Mouse (Mus musculus) left cerebral cortex, postnatal 36 days (tissue): ENCODE results near the gene Gprc5d. TPM values are rescaled to one million over a fixed set of nuclear protein-coding genes. Genes with fewer than 3 reads are reported as not detected.
A peak's percentile ranks its signal among the peaks of the same experiment; 100 is the strongest.

Source experiments
- DNase-seq, 2 experiments: peaks; one replicate each; pipeline ENCODE4 v3.0.0; 2021 to 2022; ENCODE audit warnings: low spot score in 2 of 2, mixed read lengths in 1 of 2
- intact Hi-C: fragments of 180-260 bp; cut with DNase I; formaldehyde crosslinking; loops from one replicate; pipeline ENCODE4 v1.15.1; 2025
- total RNA-seq, 2 experiments: library from RNA; stranded (reverse); gene quantifications; 2 replicates each; pipeline ENCODE4 v1.2.3; 2021

Gene Gprc5d
- not detected for total RNA-seq

GRCm38 (mm10) chr6:135118183-135118582 lies at the start of gene Gprc5d:
Gene Gprc5d (minus strand): TSS chr6:135118283.
- DNase-seq: no peak
- intact Hi-C loops: no loop called here

GRCm38 (mm10) chr6:135166712-135167111 lies 48.6 kb upstream of the Gprc5d start:
- intact Hi-C loops: no loop called here
- no peak for DNase-seq

- intact Hi-C loops: no loop called here
- no peak for DNase-seq
Observed at GRCm38 (mm10) chr6:135166262-135166661, 48.2 kb upstream of the Gprc5d start.

DNA sequence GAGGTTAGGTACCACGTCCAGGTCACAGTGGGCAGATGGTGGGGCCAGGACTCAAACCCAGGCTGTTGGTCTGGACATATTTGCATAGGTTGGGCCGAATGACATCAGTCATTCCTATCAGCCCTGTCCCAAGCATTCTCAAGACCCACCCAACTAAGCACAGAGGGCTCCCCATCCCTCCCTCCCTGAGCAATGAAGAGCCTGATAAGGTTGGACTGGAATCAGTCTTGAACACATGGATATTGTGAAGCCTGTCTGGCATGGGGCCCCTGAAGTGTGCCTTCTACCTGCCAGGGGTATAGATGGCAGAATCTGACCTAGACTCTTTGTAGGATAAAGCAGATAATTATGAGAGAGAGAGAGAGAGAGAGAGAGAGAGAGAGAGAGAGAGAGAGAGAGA lies 47.6 kb upstream of the Gprc5d start:
- intact Hi-C loops: no loop called here
- no peak for DNase-seq

- no peak for DNase-seq
- intact Hi-C loops: no loop called here
Observed at GRCm38 (mm10) chr6:135165191-135165590, 47.1 kb upstream of the Gprc5d start.

DNA sequence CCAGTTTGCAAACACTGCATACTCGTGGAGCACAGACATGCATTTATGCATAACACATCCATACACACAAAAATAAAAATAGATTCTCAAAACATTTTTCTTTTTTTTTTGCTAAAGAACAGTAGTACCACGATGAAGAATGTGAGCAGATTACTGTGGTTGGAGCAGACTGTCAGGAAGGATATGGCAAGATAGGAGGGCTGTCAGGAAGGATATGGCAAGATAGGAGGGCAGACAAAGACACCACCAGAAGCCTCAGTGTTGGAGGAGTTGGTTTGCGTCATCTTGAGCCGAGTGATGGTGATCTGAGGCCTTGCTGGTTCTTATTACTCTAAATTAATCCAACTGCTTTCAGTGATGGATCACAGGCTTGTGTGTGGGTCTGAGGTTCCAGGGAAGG lies 44.8 kb upstream of the Gprc5d start:
- no peak for DNase-seq
- intact Hi-C loops: no loop called here

DNA sequence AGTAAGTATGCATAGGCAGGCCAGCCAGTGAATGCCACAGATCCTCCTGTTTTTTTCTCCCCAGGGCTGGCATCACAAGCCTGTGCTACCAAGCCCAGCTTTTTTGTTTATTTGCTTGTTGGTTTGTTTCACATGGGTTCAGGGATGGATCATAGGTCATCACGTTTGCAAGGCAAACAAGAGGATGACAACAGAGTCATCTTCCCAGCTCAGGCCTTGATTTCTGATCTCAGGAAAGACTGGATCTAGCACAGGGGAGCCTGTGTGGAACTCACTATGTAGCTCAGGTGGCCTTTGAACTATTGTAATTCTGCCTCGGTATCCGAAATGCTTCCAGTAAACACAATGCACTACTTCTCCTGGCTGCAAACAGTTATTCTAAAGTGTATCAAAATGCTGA lies 44.2 kb upstream of the Gprc5d start:
- intact Hi-C loops: no loop called here
- DNase-seq: no peak

GRCm38 (mm10) chr6:135161356-135161755 lies 43.3 kb upstream of the Gprc5d start:
- intact Hi-C loops: no loop called here
- no peak for DNase-seq

DNA sequence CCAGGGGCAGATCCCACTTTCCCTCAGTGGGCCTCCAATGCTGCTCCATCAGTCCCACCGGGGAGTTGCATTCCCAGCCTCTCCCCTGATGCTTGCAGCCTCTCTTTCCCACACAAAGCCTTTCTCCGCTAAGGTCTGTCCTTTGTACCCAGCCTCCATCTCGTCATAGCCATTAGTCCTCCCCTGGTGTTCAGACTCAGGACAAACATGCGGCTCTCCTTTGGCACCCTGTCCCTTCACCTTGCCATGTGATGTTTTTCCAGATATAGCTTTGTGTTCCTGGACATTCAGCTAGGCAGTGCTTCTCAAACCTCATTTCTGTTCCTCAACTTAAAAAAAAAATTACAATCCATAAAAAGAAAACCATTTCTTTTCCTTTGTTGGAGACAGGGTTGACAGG lies 40.4 kb upstream of the Gprc5d start:
- intact Hi-C loops: no loop called here

GRCm38 (mm10) chr6:135157496-135157895 lies 39.4 kb upstream of the Gprc5d start:
- intact Hi-C loops: no loop called here
- DNase-seq: no peak

More for the DNA sequence above, 40.4 kb upstream of the Gprc5d start:
- DNase-seq: no peak

DNA sequence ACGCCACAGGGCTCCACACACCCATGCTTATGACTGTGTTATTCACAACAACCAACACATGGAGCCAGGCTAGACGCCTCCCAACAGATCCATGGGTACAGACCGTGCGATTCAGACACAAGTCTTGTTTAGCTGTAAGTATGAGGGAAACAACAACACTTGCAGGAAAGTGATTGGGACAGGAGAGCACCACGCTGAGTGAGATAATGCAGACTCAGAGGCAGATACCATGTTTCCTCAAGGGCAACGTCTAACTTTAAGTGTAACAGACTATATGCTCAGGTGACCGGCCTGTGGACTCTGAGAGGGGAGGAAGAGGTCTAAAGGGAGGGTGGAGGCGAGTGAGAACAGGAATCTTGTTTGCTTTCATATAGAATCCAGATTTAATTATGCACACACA lies 38.5 kb upstream of the Gprc5d start:
- intact Hi-C loops: no loop called here
- DNase-seq: no peak

GRCm38 (mm10) chr6:135153719-135154118 lies 35.6 kb upstream of the Gprc5d start:
- intact Hi-C loops: loop anchor here (5.0 kb wide), 1 partner anchor 44 kb away; the partner anchor contains the start of genes Fam234b and Hebp1
- peak in 1 of 2 experiments; percentile 47 for DNase-seq

GRCm38 (mm10) chr6:135150311-135150710 lies 32.2 kb upstream of the Gprc5d start:
- no peak for DNase-seq

DNA sequence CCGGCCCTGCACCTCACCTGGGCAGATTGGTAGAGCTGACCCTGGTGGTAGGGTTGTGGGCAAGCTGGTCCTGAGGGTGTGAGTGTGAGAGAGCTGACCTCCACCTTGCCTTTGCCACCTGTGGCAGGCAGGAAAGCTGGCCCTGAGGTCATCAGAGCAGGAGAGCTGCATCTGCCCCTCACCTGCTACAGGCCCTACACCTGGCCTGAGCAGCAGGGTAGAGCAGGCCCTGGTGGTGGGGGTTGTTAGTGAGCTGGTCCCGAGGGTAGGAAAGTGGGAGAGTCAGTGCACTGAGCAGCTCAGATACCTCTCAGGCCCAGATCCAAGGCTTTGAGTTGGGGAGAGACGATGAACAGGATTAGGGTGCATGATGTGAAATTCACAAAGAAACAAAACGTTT lies 31.6 kb upstream of the Gprc5d start:
- intact Hi-C loops: loop anchor here (2.0 to 5.0 kb wide), 3 partner anchors 48 to 227 kb away; partner anchors contain the start of genes Fam234b and Hebp1
- no peak for DNase-seq

More at GRCm38 (mm10) chr6:135150311-135150710, 32.2 kb upstream of the Gprc5d start:
- intact Hi-C loops: loop anchor here (2.0 to 5.0 kb wide), 2 partner anchors 47 to 226 kb away; partner anchors contain the start of genes Fam234b and Hebp1

DNA sequence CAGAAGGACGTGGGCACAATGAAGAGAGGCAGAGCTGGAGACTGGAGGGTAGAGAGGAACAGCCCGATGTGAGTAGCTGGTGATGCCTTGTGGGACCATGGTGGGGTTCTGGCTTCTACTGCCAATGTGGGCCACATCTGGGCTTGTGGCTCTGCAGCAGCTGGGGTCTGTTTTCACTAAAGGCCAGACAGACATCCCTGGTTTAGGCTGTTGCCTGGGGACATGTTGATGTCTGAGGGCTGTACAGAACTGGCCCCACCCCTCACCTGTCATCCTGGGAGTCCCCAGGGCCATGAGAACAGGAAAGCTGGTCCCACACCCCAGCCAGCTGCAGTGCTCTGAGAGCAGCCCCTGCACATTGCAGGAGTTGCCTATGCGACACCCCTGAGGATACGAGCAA lies 31.1 kb upstream of the Gprc5d start:
- no peak for DNase-seq
- intact Hi-C loops: loop anchor here (5.0 kb wide), 1 partner anchor 83 kb away; no protein-coding TSS in a partner anchor

DNA sequence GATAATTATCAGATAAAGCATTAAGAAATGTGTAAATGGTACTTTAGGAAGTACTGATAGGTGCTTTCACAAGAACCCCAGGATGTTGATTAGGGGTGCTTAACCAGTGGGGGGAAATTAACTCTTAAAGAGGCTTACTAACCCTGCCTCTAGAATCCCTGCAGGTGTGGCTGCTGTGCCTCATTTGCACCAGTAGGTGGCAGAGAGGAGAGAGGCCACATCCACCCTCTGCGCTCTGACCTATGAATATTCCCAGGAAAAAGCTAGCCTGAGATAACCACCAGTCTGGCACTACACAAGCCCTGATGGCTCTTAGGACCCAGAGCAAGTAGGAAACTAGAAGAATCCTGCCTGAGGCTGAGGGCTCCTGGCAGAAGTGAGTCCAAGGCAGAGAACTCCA lies 30.4 kb upstream of the Gprc5d start:
- intact Hi-C loops: loop anchor here (5.0 kb wide), 1 partner anchor 84 kb away; no protein-coding TSS in a partner anchor
- DNase-seq: no peak

DNA sequence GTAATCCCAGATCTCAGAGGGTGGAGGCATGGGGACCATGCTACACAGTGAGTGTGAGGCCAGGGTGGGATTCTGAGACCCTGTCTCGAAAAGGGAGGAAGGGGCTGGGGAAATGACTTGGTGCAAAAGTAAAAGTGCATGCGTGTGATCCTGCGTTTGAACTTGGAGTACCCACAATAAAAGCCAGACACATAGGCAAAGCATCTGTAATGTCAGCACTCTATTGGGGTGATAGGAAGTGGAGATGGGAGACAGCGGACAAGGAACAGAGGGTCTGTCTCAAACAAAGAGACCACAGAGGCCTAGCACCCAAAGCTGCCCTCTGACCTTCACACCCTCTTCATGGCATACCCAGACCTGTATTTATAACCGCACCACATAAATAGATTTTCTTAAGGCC lies 27.9 kb upstream of the Gprc5d start:
- intact Hi-C loops: loop anchor here (5.0 kb wide), 1 partner anchor 86 kb away; no protein-coding TSS in a partner anchor
- no peak for DNase-seq

GRCm38 (mm10) chr6:135144516-135144915 lies 26.4 kb upstream of the Gprc5d start:
- intact Hi-C loops: loop anchor here (1.0 to 5.0 kb wide), 2 partner anchors 57 to 117 kb away; no protein-coding TSS in a partner anchor
- peak in 1 of 2 experiments; percentile 38 for DNase-seq

DNA sequence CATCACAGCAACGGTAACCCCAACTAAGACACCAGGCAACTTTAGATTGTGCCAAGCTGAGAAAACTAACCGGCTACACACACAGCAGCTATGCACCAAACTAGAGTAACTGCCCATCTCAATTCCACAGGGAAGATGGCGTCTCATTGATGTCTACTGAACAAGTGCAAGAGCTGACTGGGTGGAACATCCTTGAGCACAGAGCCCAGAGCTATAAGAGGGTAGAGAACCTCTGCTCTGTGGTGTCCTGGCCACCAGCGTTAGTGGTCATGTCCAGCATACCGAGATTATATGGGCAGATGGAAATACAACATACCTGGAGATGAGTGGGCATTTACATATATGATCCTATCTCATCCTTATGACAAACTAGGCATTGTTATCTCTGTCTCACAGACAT lies 25.1 kb upstream of the Gprc5d start:
- intact Hi-C loops: loop anchor here (5.0 kb wide), 1 partner anchor 116 kb away; no protein-coding TSS in a partner anchor
- DNase-seq: no peak

DNA sequence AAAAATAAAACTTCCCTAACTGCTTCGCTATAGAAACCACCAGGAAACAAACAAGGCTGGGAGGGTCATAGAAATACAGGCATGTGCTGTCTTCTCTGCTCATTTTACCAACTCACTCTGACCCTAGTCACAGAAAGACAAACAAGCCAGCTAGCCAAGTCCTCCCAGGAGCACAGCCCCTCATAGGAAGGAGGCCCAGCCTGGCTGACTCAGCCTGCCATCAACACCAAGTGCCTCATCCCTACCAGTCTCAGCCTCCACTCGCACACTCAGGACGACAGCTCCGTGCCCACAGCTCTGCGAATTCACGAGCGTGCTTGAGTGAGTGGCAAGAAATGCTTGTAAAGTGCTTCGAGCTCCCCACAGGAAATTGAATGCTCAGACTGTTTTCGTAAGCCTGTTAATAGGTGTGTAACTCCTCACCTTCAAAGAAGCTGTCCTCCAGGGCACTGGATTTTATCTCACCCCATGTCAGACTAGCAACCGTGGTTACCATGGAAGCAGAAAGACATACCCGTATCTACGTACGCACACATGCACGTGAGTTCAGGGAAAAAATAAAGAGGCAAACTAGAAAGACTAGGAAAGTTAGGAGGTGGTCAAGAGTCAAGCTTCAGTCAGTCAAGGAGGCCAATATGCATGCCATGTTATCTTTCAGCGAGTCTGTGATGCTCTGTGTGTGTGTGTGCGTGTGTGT lies 23.5 kb upstream of the Gprc5d start:
- intact Hi-C loops: loop anchor here (5.0 kb wide), 1 partner anchor 114 kb away; no protein-coding TSS in a partner anchor
- DNase-seq: peak in 1 of 2 experiments; percentile 35

DNA sequence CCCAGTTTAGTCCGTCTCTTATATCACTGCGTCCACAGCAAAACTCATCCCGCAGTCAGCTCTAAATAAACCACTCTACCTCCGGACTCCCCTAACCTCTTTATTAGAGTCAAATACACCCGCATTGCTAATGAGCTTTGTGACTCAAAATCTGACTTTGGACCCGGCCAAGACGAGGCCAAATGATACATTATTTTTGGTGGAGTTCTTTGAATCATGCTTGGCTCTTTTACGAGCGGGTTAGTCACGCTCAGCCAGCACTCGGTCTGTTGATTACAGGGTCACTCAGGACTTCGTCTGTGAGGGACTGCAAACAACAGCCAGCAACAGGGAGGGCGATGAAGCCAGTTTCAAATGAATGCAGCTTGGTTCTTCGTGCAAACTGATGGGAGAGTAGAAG lies 20.7 kb upstream of the Gprc5d start:
- no peak for DNase-seq
- intact Hi-C loops: no loop called here
